Mouse (Mus musculus): Measurements from ENCODE around the gene Fsip1. TPM values are rescaled to one million over a fixed set of nuclear protein-coding genes. Genes with fewer than 3 reads are reported as not detected.

Gene Fsip1
- polyA plus RNA-seq, 1 experiment: 3.1 TPM

DNA sequence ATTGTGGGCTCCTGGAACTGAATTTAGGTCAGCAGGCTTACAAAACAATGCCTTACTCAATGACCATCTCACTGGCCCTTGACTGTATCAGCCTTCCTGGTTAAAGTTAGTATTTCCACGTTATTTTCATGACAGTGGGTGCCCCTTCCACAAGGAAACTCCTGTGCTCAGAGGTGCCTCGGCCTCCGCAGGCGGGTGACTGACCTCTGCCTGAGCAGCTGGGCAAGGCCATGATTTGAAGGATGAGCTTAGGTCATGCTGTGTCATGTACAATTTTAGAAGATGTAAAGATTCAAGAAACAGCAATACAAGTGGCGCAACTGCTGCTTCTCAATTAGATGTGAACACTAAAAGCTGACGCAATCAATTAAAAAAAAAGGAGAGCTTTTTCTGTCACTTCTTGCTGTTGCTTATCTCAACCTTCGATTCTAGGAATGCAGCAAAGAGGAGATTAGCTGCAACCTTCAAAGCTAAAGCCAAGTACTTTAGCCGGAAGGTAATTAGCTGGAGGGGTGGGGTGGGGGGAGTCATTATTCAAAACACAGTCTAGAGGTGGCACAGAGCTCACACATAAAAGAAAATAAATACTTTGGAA is 50.7 kb downstream of the Fsip1 start:
- H3K9me3 ChIP-seq (replicated peaks; ENCODE audit: control insufficient read depth, insufficient read depth, low read length, poor library complexity, severe bottlenecking): no peaks in the 10 kb centered on the region
- TF ChIP-seq CTCF (IDR thresholded peaks at IDR 0.05; ENCODE audit: low read depth, low read length) (no peak), POLR2A (IDR thresholded peaks at IDR 0.05; ENCODE audit: insufficient read depth, low read length) (no peak), EP300 (IDR thresholded peaks at IDR 0.05; ENCODE audit: insufficient read depth, low read depth, low read length) (no peak)
- no peak overlapping the region for H3K27ac ChIP-seq (ENCODE audit: insufficient read depth, low read length)
- no peaks in the 10 kb centered on the region for H3K4me1 ChIP-seq (ENCODE audit: control insufficient read depth, insufficient read depth, low read length)
- no peaks in the 10 kb centered on the region for H3K36me3 ChIP-seq (ENCODE audit: control insufficient read depth, insufficient read depth, low read length, poor library complexity, severe bottlenecking)
- no peak overlapping the region for H3K9ac ChIP-seq (ENCODE audit: low read depth, poor library complexity, severe bottlenecking)
- no peaks in the 10 kb centered on the region; the same call in 1 of the 2 replicates for H3K27me3 ChIP-seq (ENCODE audit: control insufficient read depth, insufficient read depth, low read length, poor library complexity, severe bottlenecking)
- H3K4me3 ChIP-seq (ENCODE audit: low read depth, low read length): no peak overlapping the region

GRCm38 (mm10) chr2:118204646-118205045 is 52.1 kb downstream of the Fsip1 start:
- H3K9me3 ChIP-seq (replicated peaks; ENCODE audit: control insufficient read depth, insufficient read depth, low read length, poor library complexity, severe bottlenecking): no peaks in the 10 kb centered on the region
- TF ChIP-seq EP300 (IDR thresholded peaks at IDR 0.05; ENCODE audit: insufficient read depth, low read depth, low read length): no peak
- TF ChIP-seq POLR2A (IDR thresholded peaks at IDR 0.05; ENCODE audit: insufficient read depth, low read length): no peak
- no peak for TF ChIP-seq CTCF (IDR thresholded peaks at IDR 0.05; ENCODE audit: low read depth, low read length)
- H3K4me3 ChIP-seq (ENCODE audit: low read depth, low read length): no peak overlapping the region
- H3K27me3 ChIP-seq (ENCODE audit: control insufficient read depth, insufficient read depth, low read length, poor library complexity, severe bottlenecking): no peaks in the 10 kb centered on the region; the same call in 1 of the 2 replicates
- no peaks in the 10 kb centered on the region for H3K36me3 ChIP-seq (ENCODE audit: control insufficient read depth, insufficient read depth, low read length, poor library complexity, severe bottlenecking)
- no peaks in the 10 kb centered on the region for H3K4me1 ChIP-seq (ENCODE audit: control insufficient read depth, insufficient read depth, low read length)
- H3K9ac ChIP-seq (ENCODE audit: low read depth, poor library complexity, severe bottlenecking): no peak overlapping the region
- H3K27ac ChIP-seq (ENCODE audit: insufficient read depth, low read length): no peak overlapping the region

- no peaks in the 10 kb centered on the region; the same call in 1 of the 2 replicates for H3K27me3 ChIP-seq (ENCODE audit: control insufficient read depth, insufficient read depth, low read length, poor library complexity, severe bottlenecking)
- TF ChIP-seq CTCF (IDR thresholded peaks at IDR 0.05; ENCODE audit: low read depth, low read length) (no peak), EP300 (IDR thresholded peaks at IDR 0.05; ENCODE audit: insufficient read depth, low read depth, low read length) (no peak), POLR2A (IDR thresholded peaks at IDR 0.05; ENCODE audit: insufficient read depth, low read length) (no peak)
- no peak overlapping the region for H3K27ac ChIP-seq (ENCODE audit: insufficient read depth, low read length)
- H3K4me3 ChIP-seq (ENCODE audit: low read depth, low read length): no peak overlapping the region
- no peak overlapping the region for H3K9ac ChIP-seq (ENCODE audit: low read depth, poor library complexity, severe bottlenecking)
- no peaks in the 10 kb centered on the region for H3K4me1 ChIP-seq (ENCODE audit: control insufficient read depth, insufficient read depth, low read length)
- H3K9me3 ChIP-seq (replicated peaks; ENCODE audit: control insufficient read depth, insufficient read depth, low read length, poor library complexity, severe bottlenecking): no peaks in the 10 kb centered on the region
- H3K36me3 ChIP-seq (ENCODE audit: control insufficient read depth, insufficient read depth, low read length, poor library complexity, severe bottlenecking): no peaks in the 10 kb centered on the region
These were observed 52.9 kb downstream of the Fsip1 start for GRCm38 (mm10) chr2:118203739-118204461.

DNA sequence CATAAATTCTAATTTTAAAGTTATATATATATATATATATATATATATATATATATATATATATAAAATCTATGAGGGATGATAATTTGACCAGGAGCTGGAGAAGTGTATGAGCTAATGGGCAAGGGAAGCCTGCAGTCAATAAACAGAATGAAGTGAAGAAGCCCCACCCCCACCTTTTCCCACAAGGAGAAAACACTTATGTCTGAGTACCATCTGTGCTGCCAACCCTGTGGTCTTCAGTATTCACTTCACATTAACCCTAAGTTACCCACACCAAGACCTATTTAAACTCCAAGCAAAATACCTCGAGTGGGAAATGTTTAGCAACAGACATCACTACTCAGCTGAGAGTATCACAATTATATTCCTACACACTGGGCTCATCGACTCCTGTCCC is 53.8 kb downstream of the Fsip1 start:
- TF ChIP-seq CTCF (IDR thresholded peaks at IDR 0.05; ENCODE audit: low read depth, low read length): no peak
- TF ChIP-seq POLR2A (IDR thresholded peaks at IDR 0.05; ENCODE audit: insufficient read depth, low read length): no peak
- no peak for TF ChIP-seq EP300 (IDR thresholded peaks at IDR 0.05; ENCODE audit: insufficient read depth, low read depth, low read length)
- no peaks in the 10 kb centered on the region for H3K9me3 ChIP-seq (replicated peaks; ENCODE audit: control insufficient read depth, insufficient read depth, low read length, poor library complexity, severe bottlenecking)
- no peak overlapping the region for H3K4me3 ChIP-seq (ENCODE audit: low read depth, low read length)
- H3K9ac ChIP-seq (ENCODE audit: low read depth, poor library complexity, severe bottlenecking): no peak overlapping the region
- no peak overlapping the region for H3K27ac ChIP-seq (ENCODE audit: insufficient read depth, low read length)
- H3K4me1 ChIP-seq (ENCODE audit: control insufficient read depth, insufficient read depth, low read length): no peaks in the 10 kb centered on the region
- H3K36me3 ChIP-seq (ENCODE audit: control insufficient read depth, insufficient read depth, low read length, poor library complexity, severe bottlenecking): no peaks in the 10 kb centered on the region
- H3K27me3 ChIP-seq (ENCODE audit: control insufficient read depth, insufficient read depth, low read length, poor library complexity, severe bottlenecking): no peaks in the 10 kb centered on the region; the same call in 1 of the 2 replicates

DNA sequence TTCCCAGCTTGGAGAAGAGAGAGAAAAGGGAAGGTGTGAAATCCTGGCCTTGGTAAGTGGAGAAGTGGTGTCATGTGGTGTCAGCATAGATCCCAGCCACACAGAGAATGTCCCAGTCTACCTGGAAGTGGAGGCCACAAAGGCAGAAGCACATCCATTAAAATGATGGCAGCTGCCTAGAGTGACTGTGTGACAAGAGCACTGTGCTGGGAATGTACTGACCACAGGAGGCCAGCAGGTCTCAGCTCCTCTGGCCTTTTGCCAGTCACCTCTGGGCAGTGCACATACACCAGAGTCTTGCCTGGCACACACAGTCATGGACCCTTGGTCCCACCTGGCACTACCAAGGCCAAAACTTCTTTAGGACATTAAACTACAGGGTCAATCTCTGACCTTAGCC is 54.8 kb downstream of the Fsip1 start:
- H3K9ac ChIP-seq (ENCODE audit: low read depth, poor library complexity, severe bottlenecking): no peak overlapping the region
- H3K36me3 ChIP-seq (ENCODE audit: control insufficient read depth, insufficient read depth, low read length, poor library complexity, severe bottlenecking): no peaks in the 10 kb centered on the region
- no peak overlapping the region for H3K27ac ChIP-seq (ENCODE audit: insufficient read depth, low read length)
- H3K4me3 ChIP-seq (ENCODE audit: low read depth, low read length): no peak overlapping the region
- no peaks in the 10 kb centered on the region; the same call in 1 of the 2 replicates for H3K27me3 ChIP-seq (ENCODE audit: control insufficient read depth, insufficient read depth, low read length, poor library complexity, severe bottlenecking)
- no peaks in the 10 kb centered on the region for H3K9me3 ChIP-seq (replicated peaks; ENCODE audit: control insufficient read depth, insufficient read depth, low read length, poor library complexity, severe bottlenecking)
- no peak for TF ChIP-seq EP300 (IDR thresholded peaks at IDR 0.05; ENCODE audit: insufficient read depth, low read depth, low read length)
- TF ChIP-seq CTCF (IDR thresholded peaks at IDR 0.05; ENCODE audit: low read depth, low read length): no peak
- TF ChIP-seq POLR2A (IDR thresholded peaks at IDR 0.05; ENCODE audit: insufficient read depth, low read length): no peak
- H3K4me1 ChIP-seq (ENCODE audit: control insufficient read depth, insufficient read depth, low read length): no peaks in the 10 kb centered on the region

- Histone ChIP-seq H3K36me3 (ENCODE audit: control insufficient read depth, insufficient read depth, low read length, poor library complexity, severe bottlenecking) (no peaks in the 10 kb centered on the region), H3K9me3 (replicated peaks; ENCODE audit: control insufficient read depth, insufficient read depth, low read length, poor library complexity, severe bottlenecking) (no peaks in the 10 kb centered on the region), H3K4me3 (ENCODE audit: low read depth, low read length) (no peak overlapping the region), H3K9ac (ENCODE audit: low read depth, poor library complexity, severe bottlenecking) (no peak overlapping the region), H3K4me1 (ENCODE audit: control insufficient read depth, insufficient read depth, low read length) (no peaks in the 10 kb centered on the region), H3K27ac (ENCODE audit: insufficient read depth, low read length) (no peak overlapping the region), H3K27me3 (ENCODE audit: control insufficient read depth, insufficient read depth, low read length, poor library complexity, severe bottlenecking) (no peaks in the 10 kb centered on the region; the same call in 1 of the 2 replicates)
- peak; percentile 82 for TF ChIP-seq CTCF (IDR thresholded peaks at IDR 0.05; ENCODE audit: low read depth, low read length)
- no peak for TF ChIP-seq POLR2A (IDR thresholded peaks at IDR 0.05; ENCODE audit: insufficient read depth, low read length)
- no peak for TF ChIP-seq EP300 (IDR thresholded peaks at IDR 0.05; ENCODE audit: insufficient read depth, low read depth, low read length)
These were observed 56.9 kb downstream of the Fsip1 start for GRCm38 (mm10) chr2:118199867-118200266.
